Mouse (Mus musculus) heart, embryonic 13.5 days (tissue): ENCODE data around the gene Fam69a. TPM values are rescaled to one million over a fixed set of nuclear protein-coding genes. Genes with fewer than 3 reads are reported as not detected.
"Not testable (repeated sequence)": the region's sequence is repeated elsewhere in the genome, so short reads cannot be mapped to it uniquely, and the experiment has no call there.

Source experiments
- ATAC-seq: fragments of 200-750 bp; cut with Nextera tagmentation; 2 replicates; pipeline ENCODE4 v1.8.0; 2017; ENCODE audit warnings: moderate TSS enrichment; ENCODE audit not compliant: insufficient number of reproducible peaks, low FRiP score, low TSS enrichment; ENCODE audit errors: extremely low read depth
- H3K27ac ChIP-seq: fragments of 300-500 bp; sonication (generic); replicated peaks from 2 replicates; pipeline ENCODE4 v1.5.1; 2015; ENCODE audit warnings: moderate library complexity, mild to moderate bottlenecking, inconsistent platforms
- H3K27me3 ChIP-seq: fragments of 300-500 bp; sonication (generic); replicated peaks from 2 replicates; pipeline ENCODE4 v1.6.1; 2015; ENCODE audit warnings: mild to moderate bottlenecking, inconsistent platforms
- H3K36me3 ChIP-seq: fragments of 300-500 bp; sonication (generic); 2 replicates; pipeline ENCODE4 v1.6.1; 2015; ENCODE audit warnings: mild to moderate bottlenecking, inconsistent platforms
- H3K4me1 ChIP-seq: fragments of 300-500 bp; sonication (generic); 2 replicates; pipeline ENCODE4 v1.6.1; 2015; ENCODE audit warnings: inconsistent platforms
- H3K4me2 ChIP-seq: fragments of 300-500 bp; sonication (generic); 2 replicates; pipeline ENCODE4 v1.6.1; 2015; ENCODE audit warnings: inconsistent platforms, mild to moderate bottlenecking, moderate library complexity
- H3K4me3 ChIP-seq: fragments of 300-500 bp; sonication (generic); 2 replicates; pipeline ENCODE4 v1.5.1; 2015; ENCODE audit warnings: moderate library complexity, mild to moderate bottlenecking, inconsistent platforms
- H3K9ac ChIP-seq: fragments of 300-500 bp; sonication (generic); 2 replicates; pipeline ENCODE4 v1.6.1; 2015; ENCODE audit warnings: inconsistent platforms, mild to moderate bottlenecking, moderate library complexity
- H3K9me3 ChIP-seq: fragments of 300-500 bp; sonication (generic); 2 replicates; pipeline ENCODE4 v1.6.1; 2016; ENCODE audit warnings: inconsistent platforms
- WGBS: fragments of 180-500 bp; shearing (Covaris S2); methylation state at CpG from one replicate; pipeline ENCODE4 v1.1.7; 2015; ENCODE audit warnings: mixed read lengths; 5-methylcytosine and 5-hydroxymethylcytosine counted together
- polyA plus RNA-seq: library from polyadenylated mRNA; unstranded; fragments of >200 nt; fragmentation: Nextera tagmentation; extraction: Ambion mirVana; gene quantifications from 2 replicates; pipeline ENCODE4 v1.2.1, GENCODE M21; 2015

Gene Fam69a
- polyA plus RNA-seq, 1 experiment from 2014 or later: 17.9 TPM

- H3K4me2 ChIP-seq: no peak overlapping the region
Measured at GRCm38 (mm10) chr5:107941222-107941621, 45.7 kb downstream of the Fam69a start.

GRCm38 (mm10) chr5:107939701-107940100 is 47.2 kb downstream of the Fam69a start:
- Histone ChIP-seq H3K4me1 (peaks cover 7% of the 10 kb centered on the region), H3K36me3 (no peaks in the 10 kb centered on the region)
- no peak for ATAC-seq

More at GRCm38 (mm10) chr5:107941222-107941621, 45.7 kb downstream of the Fam69a start:
- Histone ChIP-seq H3K27ac (no peak overlapping the region), H3K4me1 (peaks cover 7% of the 10 kb centered on the region), H3K9me3 (no peaks in the 10 kb centered on the region), H3K9ac (no peak overlapping the region), H3K36me3 (no peaks in the 10 kb centered on the region), H3K27me3 (no peaks in the 10 kb centered on the region), H3K4me3 (no peak overlapping the region)
- WGBS: 38% methylated on average over 6 of the region's 6 CpGs
- ATAC-seq: no peak

GRCm38 (mm10) chr5:107938886-107939285 is 48.0 kb downstream of the Fam69a start:
- Histone ChIP-seq H3K4me1 (peaks cover 7% of the 10 kb centered on the region), H3K9ac (no peak overlapping the region), H3K27ac (no peak overlapping the region), H3K36me3 (no peaks in the 10 kb centered on the region), H3K4me3 (no peak overlapping the region), H3K27me3 (no peaks in the 10 kb centered on the region), H3K4me2 (no peak overlapping the region), H3K9me3 (no peaks in the 10 kb centered on the region)
- WGBS: 93% methylated on average over 2 of the region's 2 CpGs
- no peak for ATAC-seq

More at GRCm38 (mm10) chr5:107939701-107940100, 47.2 kb downstream of the Fam69a start:
- no peaks in the 10 kb centered on the region for H3K9me3 ChIP-seq
- no peak overlapping the region for H3K4me2 ChIP-seq
- H3K4me3 ChIP-seq: no peak overlapping the region
- no peak overlapping the region for H3K27ac ChIP-seq
- 49% methylated on average over 3 of the region's 3 CpGs for WGBS
- H3K9ac ChIP-seq: no peak overlapping the region
- H3K27me3 ChIP-seq: no peaks in the 10 kb centered on the region

- not testable (repeated sequence) for ATAC-seq, H3K4me2 ChIP-seq, H3K4me3 ChIP-seq, H3K36me3 ChIP-seq, H3K4me1 ChIP-seq, H3K9ac ChIP-seq, H3K9me3 ChIP-seq, H3K27ac ChIP-seq, H3K27me3 ChIP-seq
- 80% methylated on average over 1 of the region's 1 CpGs for WGBS
Measured at GRCm38 (mm10) chr5:107938483-107938882, 48.4 kb downstream of the Fam69a start.

- H3K27ac ChIP-seq: no peak overlapping the region
- H3K4me2 ChIP-seq: no peak overlapping the region
- no peaks in the 10 kb centered on the region for H3K27me3 ChIP-seq
- ATAC-seq: no peak
- WGBS: 86% methylated on average over 10 of the region's 10 CpGs
- H3K36me3 ChIP-seq: no peaks in the 10 kb centered on the region
- no peak overlapping the region for H3K9ac ChIP-seq
- H3K9me3 ChIP-seq: no peaks in the 10 kb centered on the region
- no peak overlapping the region for H3K4me3 ChIP-seq
- peaks cover 9% of the 10 kb centered on the region for H3K4me1 ChIP-seq
Measured at GRCm38 (mm10) chr5:107936625-107937389, 50.1 kb downstream of the Fam69a start.

- peaks cover 6% of the 10 kb centered on the region; the same call in 1 of the 2 replicates for H3K4me1 ChIP-seq
- no peak overlapping the region for H3K4me2 ChIP-seq
- 79% methylated on average over 10 of the region's 10 CpGs for WGBS
- no peaks in the 10 kb centered on the region for H3K27me3 ChIP-seq
- H3K9ac ChIP-seq: no peak overlapping the region
- ATAC-seq: no peak
- no peaks in the 10 kb centered on the region for H3K9me3 ChIP-seq
- no peak overlapping the region for H3K4me3 ChIP-seq
- H3K36me3 ChIP-seq: no peaks in the 10 kb centered on the region
- no peak overlapping the region for H3K27ac ChIP-seq
Measured at GRCm38 (mm10) chr5:107934770-107935543, 51.9 kb downstream of the Fam69a start.

GRCm38 (mm10) chr5:107933202-107933974 is 53.5 kb downstream of the Fam69a start:
- no peak overlapping the region for H3K4me2 ChIP-seq
- H3K36me3 ChIP-seq: no peaks in the 10 kb centered on the region
- H3K4me1 ChIP-seq: 0 out of 2 replicates have a peak, but pooled peaks cover 3% of the 10 kb centered on the region
- H3K27me3 ChIP-seq: no peaks in the 10 kb centered on the region
- no peak for ATAC-seq
- H3K9me3 ChIP-seq: no peaks in the 10 kb centered on the region
- WGBS: 74% methylated on average over 4 of the region's 4 CpGs
- no peak overlapping the region for H3K27ac ChIP-seq
- no peak overlapping the region for H3K9ac ChIP-seq
- H3K4me3 ChIP-seq: no peak overlapping the region

GRCm38 (mm10) chr5:107932556-107932955 is 54.3 kb downstream of the Fam69a start:
- no peak for ATAC-seq
- Histone ChIP-seq H3K4me1 (0 out of 2 replicates have a peak, but pooled peaks cover 3% of the 10 kb centered on the region), H3K9ac (no peak overlapping the region), H3K27ac (no peak overlapping the region), H3K36me3 (no peaks in the 10 kb centered on the region), H3K27me3 (no peaks in the 10 kb centered on the region), H3K4me3 (no peak overlapping the region), H3K9me3 (no peaks in the 10 kb centered on the region), H3K4me2 (no peak overlapping the region)
- WGBS: 41% methylated on average over 2 of the region's 2 CpGs

GRCm38 (mm10) chr5:107926550-107927249 is 60.2 kb downstream of the Fam69a start:
- H3K27ac ChIP-seq: no peak overlapping the region

GRCm38 (mm10) chr5:107924564-107924963 is 62.3 kb downstream of the Fam69a start:
- no peak overlapping the region for H3K9ac ChIP-seq
- no peak overlapping the region for H3K4me3 ChIP-seq
- ATAC-seq: no peak
- H3K27me3 ChIP-seq: no peaks in the 10 kb centered on the region
- no peaks in the 10 kb centered on the region for H3K4me1 ChIP-seq
- H3K9me3 ChIP-seq: no peaks in the 10 kb centered on the region
- H3K36me3 ChIP-seq: no peaks in the 10 kb centered on the region
- WGBS: 77% methylated on average over 8 of the region's 8 CpGs
- H3K4me2 ChIP-seq: no peak overlapping the region
- H3K27ac ChIP-seq: no peak overlapping the region

More at GRCm38 (mm10) chr5:107926550-107927249, 60.2 kb downstream of the Fam69a start:
- no peaks in the 10 kb centered on the region for H3K36me3 ChIP-seq
- H3K27me3 ChIP-seq: no peaks in the 10 kb centered on the region
- WGBS: 58% methylated on average over 11 of the region's 11 CpGs
- H3K4me1 ChIP-seq: no peaks in the 10 kb centered on the region
- no peaks in the 10 kb centered on the region for H3K9me3 ChIP-seq
- H3K4me2 ChIP-seq: no peak overlapping the region
- no peak for ATAC-seq
- no peak overlapping the region for H3K4me3 ChIP-seq
- H3K9ac ChIP-seq: no peak overlapping the region
